Mouse (Mus musculus) R1 (cell line): ENCODE data around the gene Agmat.

ENCODE experiments used
- DNase-seq: peaks from one replicate; pipeline ENCODE4 v3.0.0-alpha.2; 2018; ENCODE audit warnings: low read depth, low spot score

Gene Agmat

GRCm38 (mm10) chr4:141735206-141735560, 11.3 kb upstream of the Agmat start:
- no peak for DNase-seq

- no peak for DNase-seq
These were observed 9.6 kb upstream of the Agmat start for GRCm38 (mm10) chr4:141736856-141737255.

DNA sequence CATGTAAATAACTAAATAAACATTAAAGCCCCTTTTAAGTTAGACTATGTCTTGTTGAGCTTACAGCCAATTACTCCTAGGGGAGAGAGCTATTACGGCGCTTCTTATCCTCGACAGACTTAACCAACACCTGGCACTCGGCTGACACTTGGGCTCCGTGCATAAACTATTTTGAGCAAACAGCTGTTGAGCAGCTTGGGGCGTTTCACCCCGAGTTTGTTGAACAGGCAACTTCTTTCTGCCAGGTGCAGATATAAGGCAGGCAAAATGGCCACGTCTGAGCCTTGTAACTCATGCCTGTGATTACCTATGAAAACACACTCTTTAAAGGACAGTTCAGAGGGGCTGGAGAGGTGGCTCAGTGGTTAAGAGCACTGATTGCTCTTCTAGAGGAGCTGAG, 8.5 kb upstream of the Agmat start:
- no peak for DNase-seq

- no peak for DNase-seq
These were observed 4.6 kb upstream of the Agmat start for GRCm38 (mm10) chr4:141741856-141742255.

DNA sequence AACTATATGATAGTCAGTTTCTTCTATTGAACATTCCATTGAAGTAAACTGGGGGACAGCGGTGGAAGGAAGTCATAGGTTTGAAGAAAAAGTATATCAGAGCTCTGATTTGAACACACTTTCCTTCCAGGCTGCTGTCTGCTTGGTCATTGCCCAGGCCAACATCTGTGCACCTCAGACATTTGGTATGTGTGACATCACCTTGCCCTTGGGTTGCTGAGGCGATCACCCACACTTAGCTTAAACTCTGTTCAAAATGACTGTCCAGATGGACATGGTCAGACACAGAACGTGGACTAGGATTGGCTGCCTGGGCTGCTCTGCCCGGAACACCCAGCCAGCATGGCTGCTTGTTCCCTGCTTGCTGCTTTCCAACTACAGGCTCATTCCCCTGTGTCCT, 4.1 kb upstream of the Agmat start:
- DNase-seq: no peak

- DNase-seq: peak; percentile 41
These were observed 3.1 kb downstream of the Agmat start for GRCm38 (mm10) chr4:141749557-141749956.

DNA sequence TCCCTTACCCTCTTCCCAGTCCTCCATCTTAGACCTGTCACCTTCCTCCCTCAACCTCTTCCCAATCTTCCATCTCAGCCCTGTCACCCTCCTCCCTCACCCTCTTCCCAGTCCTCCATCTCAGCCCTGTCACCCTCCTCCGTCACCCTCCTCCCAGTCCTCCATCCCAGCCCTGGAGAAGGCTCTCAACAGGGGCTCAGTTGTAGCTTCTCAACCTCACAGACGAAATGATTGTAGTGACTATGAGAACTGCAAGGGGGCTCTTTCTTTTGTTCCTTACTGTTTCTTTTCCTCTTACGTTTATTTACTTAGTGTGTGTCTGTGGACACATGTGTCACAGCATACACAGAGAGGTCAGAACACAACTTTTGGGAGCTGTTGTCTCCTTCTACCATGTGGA, 4.4 kb downstream of the Agmat start:
- peak; percentile 37 for DNase-seq

- peak; percentile 84 for DNase-seq
These were observed 5.1 kb downstream of the Agmat start for GRCm38 (mm10) chr4:141751419-141752075.

GRCm38 (mm10) chr4:141752076-141752421, 5.6 kb downstream of the Agmat start:
- peak; percentile 76 for DNase-seq

GRCm38 (mm10) chr4:141755375-141755930, 9.0 kb downstream of the Agmat start:
- DNase-seq: no peak

- no peak for DNase-seq
These were observed 10.7 kb downstream of the Agmat start for GRCm38 (mm10) chr4:141757124-141757523.

GRCm38 (mm10) chr4:141758874-141759542, 12.5 kb downstream of the Agmat start:
- no peak for DNase-seq

GRCm38 (mm10) chr4:141760942-141761341, 14.5 kb downstream of the Agmat start:
- no peak for DNase-seq

GRCm38 (mm10) chr4:141762102-141762598, 15.7 kb downstream of the Agmat start:
- DNase-seq: no peak

DNA sequence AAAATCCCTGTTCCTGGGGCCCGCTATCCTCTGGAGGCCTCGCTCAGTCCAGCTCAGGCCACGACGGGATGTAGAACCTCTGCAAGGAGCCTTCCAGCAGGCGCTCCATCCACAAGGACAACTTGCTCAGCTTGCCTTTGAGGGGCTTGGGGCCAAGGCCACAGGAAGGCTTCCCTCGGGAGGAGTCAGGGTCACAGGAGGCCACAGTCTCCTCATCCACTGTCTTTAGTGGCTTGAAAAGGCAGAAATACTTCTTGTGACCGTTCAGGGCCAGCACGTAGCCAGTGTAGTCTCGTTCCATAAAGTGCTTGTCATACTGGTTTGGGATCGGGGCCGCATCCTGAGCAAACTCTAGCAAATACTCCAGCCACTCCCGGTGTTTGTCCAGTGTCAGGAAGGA, 17.0 kb downstream of the Agmat start:
- DNase-seq: no peak

GRCm38 (mm10) chr4:141765008-141765407, 18.5 kb downstream of the Agmat start:
- no peak for DNase-seq

GRCm38 (mm10) chr4:141766316-141766667, 19.8 kb downstream of the Agmat start:
- DNase-seq: no peak

- no peak for DNase-seq
These were observed 20.3 kb downstream of the Agmat start for GRCm38 (mm10) chr4:141766668-141767352.

DNA sequence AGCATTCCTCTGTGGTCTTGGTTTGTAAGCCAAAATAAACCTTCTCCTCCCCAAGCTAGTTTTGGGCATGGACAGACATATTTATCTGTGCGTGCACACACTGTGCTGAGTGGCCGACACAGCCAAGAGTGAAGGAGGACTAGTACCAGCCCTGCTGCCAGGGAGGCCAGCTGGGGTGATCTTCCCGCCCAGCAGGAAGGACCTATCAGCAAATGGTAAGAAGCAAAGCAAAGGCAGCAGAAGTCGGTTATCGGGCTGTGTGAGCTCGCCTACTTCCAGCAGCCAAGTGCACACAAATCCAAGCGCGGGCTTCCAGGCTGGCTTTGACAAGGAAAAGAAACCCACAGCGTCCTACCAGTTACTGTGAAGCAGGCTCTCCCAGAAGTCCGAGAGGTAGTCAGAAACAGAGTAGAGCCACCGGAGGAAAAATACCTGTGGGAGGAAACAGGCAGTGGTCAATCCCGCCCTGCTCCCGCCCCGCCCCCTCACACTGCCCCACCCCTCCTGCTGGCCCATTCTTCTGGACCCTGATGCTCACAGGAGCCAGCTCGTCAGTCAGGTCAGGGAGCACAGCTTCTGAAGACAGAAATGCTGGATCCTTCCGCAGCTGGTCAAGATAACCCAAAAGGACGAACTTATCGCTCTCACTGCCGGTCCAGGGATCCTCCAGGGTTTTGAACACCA, 21.0 kb downstream of the Agmat start:
- DNase-seq: no peak

DNA sequence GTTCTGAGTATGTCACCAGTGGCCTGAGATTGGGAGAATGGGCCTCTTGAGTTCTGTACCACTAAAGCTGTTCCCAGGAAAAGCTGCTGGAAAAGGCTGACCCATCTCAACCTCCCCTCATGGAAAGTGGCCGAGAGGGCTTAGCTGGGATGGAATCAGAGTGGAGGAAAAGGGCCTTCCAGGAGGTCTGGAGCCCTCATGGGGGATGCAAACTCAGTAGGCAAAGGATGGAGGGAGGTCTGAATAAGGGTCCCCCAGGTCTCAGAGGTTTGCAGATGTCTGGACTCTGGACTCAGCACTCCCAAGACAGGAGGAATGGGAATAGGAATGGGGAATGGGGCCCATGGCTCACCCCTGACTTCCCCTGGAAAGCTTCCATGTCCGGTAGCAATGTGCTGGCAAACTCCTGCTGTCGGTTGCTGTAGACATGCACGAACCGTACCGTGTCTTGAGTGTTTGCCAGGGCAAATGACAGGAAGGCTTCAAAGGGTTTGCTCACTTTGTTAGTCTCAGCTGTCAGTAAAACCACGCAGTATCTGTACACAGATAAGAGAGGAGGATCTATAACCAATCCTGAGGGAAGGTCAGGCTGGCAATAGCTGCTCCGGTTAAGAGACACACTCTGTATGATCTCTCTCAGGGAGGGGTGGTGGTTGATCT, 23.2 kb downstream of the Agmat start:
- no peak for DNase-seq

- DNase-seq: no peak
These were observed 25.4 kb downstream of the Agmat start for GRCm38 (mm10) chr4:141771823-141772222.

- peak; percentile 44 for DNase-seq
These were observed 26.5 kb downstream of the Agmat start for GRCm38 (mm10) chr4:141773019-141773418.
